Mouse (Mus musculus) intestine, embryonic 15.5 days (tissue): ENCODE data around the gene Prkd2. TPM values are rescaled to one million over a fixed set of nuclear protein-coding genes. Genes with fewer than 3 reads are reported as not detected.
A peak's percentile ranks its signal among the peaks of the same experiment; 100 is the strongest.

ENCODE experiments used
- ATAC-seq: fragments of 200-750 bp; cut with Nextera tagmentation; 2 replicates; pipeline ENCODE4 v1.8.0; 2017; ENCODE audit warnings: moderate TSS enrichment, moderate library complexity
- H3K27ac ChIP-seq: fragments of 300-500 bp; sonication (generic); 2 replicates; pipeline ENCODE4 v1.5.1; 2015; ENCODE audit warnings: mild to moderate bottlenecking, inconsistent platforms
- H3K27me3 ChIP-seq: fragments of 300-500 bp; sonication (generic); replicated peaks from 2 replicates; pipeline ENCODE4 v1.6.1; 2015; ENCODE audit warnings: inconsistent platforms
- H3K36me3 ChIP-seq: fragments of 300-500 bp; sonication (generic); 2 replicates; pipeline ENCODE4 v1.6.1; 2015; ENCODE audit warnings: inconsistent platforms
- H3K4me1 ChIP-seq: fragments of 300-500 bp; sonication (generic); replicated peaks from 2 replicates; pipeline ENCODE4 v1.6.1; 2015; ENCODE audit warnings: inconsistent platforms
- H3K4me2 ChIP-seq: fragments of 300-500 bp; sonication (generic); replicated peaks from 2 replicates; pipeline ENCODE4 v1.6.1; 2015; ENCODE audit warnings: mild to moderate bottlenecking, inconsistent platforms
- H3K4me3 ChIP-seq: fragments of 300-500 bp; sonication (generic); replicated peaks from 2 replicates; pipeline ENCODE4 v1.5.1; 2015; ENCODE audit warnings: inconsistent platforms
- H3K9ac ChIP-seq: fragments of 300-500 bp; sonication (generic); 2 replicates; pipeline ENCODE4 v1.6.1; 2015; ENCODE audit warnings: inconsistent platforms
- H3K9me3 ChIP-seq: fragments of 300-500 bp; sonication (generic); 2 replicates; pipeline ENCODE4 v1.6.1; 2016; ENCODE audit warnings: inconsistent platforms
- WGBS: fragments of 180-500 bp; shearing (Covaris S2); methylation state at CpG from one replicate; pipeline ENCODE4 v1.1.7; 2015; 5-methylcytosine and 5-hydroxymethylcytosine counted together
- polyA plus RNA-seq: library from polyadenylated mRNA; unstranded; fragments of >200 nt; fragmentation: Nextera tagmentation; extraction: Ambion mirVana; gene quantifications from 2 replicates; pipeline ENCODE4 v1.2.1, GENCODE M21; 2015

The Prkd2 gene
- polyA plus RNA-seq = 9.7 and 12.5 TPM in 2 replicates

DNA sequence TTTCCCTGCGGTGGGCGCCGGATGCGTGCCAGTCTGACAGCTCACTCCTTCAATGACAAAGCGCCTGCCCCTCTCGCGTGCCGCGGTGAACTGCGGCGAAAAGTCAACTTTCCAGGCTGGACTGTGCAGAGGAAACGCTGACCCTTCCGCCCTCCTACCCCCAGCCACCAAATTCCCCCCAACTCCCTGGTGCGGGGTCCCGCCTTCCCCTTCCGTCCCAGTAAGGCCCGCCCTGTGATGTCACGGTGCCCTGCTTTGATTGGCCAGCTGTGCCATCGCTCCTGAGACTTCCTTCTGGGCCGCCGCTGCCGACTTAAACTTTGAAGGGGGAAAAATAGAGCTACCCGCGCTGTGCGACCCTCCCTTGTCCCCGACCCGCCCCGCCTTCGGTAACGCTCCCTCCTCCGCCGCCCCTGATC lies at the start of gene Prkd2:
TSS of gene Prkd2 (plus strand) at position 258 of the 419 bp plus-strand sequence.
- H3K27ac ChIP-seq = peak within 1 kb of the TSS; percentile 78
- under 1% methylated on average over 29 of the region's 32 CpGs for WGBS
- no peaks in the 10 kb centered on the region for H3K9me3 ChIP-seq
- peak within 1 kb of the TSS; percentile 99 for H3K4me2 ChIP-seq
- H3K36me3 ChIP-seq = peaks cover 28% of the 10 kb centered on the region
- ATAC-seq = peak; percentile 89
- H3K27me3 ChIP-seq = no peaks in the 10 kb centered on the region
- H3K9ac ChIP-seq = peak within 1 kb of the TSS; percentile 71
- peaks cover 29% of the 10 kb centered on the region for H3K4me1 ChIP-seq
- peak within 1 kb of the TSS; percentile 55 for H3K4me3 ChIP-seq

GRCm38 (mm10) chr7:16793010-16793725 lies 49.5 kb upstream of the Prkd2 start:
- no peak overlapping the region for H3K4me3 ChIP-seq
- 72% methylated on average over 19 of the region's 19 CpGs for WGBS
- H3K27me3 ChIP-seq = no peaks in the 10 kb centered on the region
- no peak overlapping the region for H3K4me2 ChIP-seq
- H3K9ac ChIP-seq = no peak overlapping the region
- peak; percentile 38; the same call in 1 of the 2 replicates for ATAC-seq
- H3K9me3 ChIP-seq = no peaks in the 10 kb centered on the region
- peaks cover 10% of the 10 kb centered on the region for H3K4me1 ChIP-seq
- no peak overlapping the region for H3K27ac ChIP-seq
- H3K36me3 ChIP-seq = peaks cover 8% of the 10 kb centered on the region; the same call in 1 of the 2 replicates

DNA sequence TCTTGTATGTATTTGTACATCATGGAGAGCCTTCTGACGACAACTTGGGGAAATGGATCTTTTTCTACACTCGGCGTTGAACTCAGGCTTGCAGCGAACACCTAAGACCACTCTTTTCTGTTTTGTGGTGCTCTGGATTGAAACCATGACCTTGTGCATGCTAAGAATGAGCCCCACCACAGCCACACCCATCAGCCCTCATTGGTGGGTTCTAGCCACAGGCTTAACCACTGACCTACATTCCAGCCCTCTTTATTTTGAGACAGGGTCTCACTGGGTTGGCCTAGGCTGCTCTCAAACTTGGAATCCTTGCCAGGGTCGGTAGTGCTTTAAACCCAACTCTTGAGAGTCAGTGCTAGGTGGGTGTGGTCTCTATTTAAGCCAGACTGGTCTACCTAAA lies 47.8 kb upstream of the Prkd2 start:
- Histone ChIP-seq H3K27me3 (no peaks in the 10 kb centered on the region), H3K4me2 (no peak overlapping the region), H3K36me3 (peaks cover 7% of the 10 kb centered on the region; the same call in 1 of the 2 replicates), H3K27ac (no peak overlapping the region), H3K4me1 (peaks cover 10% of the 10 kb centered on the region), H3K9me3 (no peaks in the 10 kb centered on the region), H3K4me3 (no peak overlapping the region), H3K9ac (no peak overlapping the region)
- ATAC-seq = no peak
- WGBS = 91% methylated on average over 5 of the region's 5 CpGs

- no peaks in the 10 kb centered on the region for H3K36me3 ChIP-seq
- no peak overlapping the region for H3K9ac ChIP-seq
- no peaks in the 10 kb centered on the region for H3K27me3 ChIP-seq
- no peaks in the 10 kb centered on the region for H3K9me3 ChIP-seq
- no peak overlapping the region for H3K27ac ChIP-seq
- no peak overlapping the region for H3K4me3 ChIP-seq
- no peak overlapping the region for H3K4me2 ChIP-seq
- WGBS = 38% methylated on average over 8 of the region's 8 CpGs
- 0 out of 2 replicates have a peak, but pooled peaks cover 3% of the 10 kb centered on the region for H3K4me1 ChIP-seq
- ATAC-seq = no peak; the same call in 1 of the 2 replicates
These were observed 38.2 kb upstream of the Prkd2 start for GRCm38 (mm10) chr7:16804409-16805028.

DNA sequence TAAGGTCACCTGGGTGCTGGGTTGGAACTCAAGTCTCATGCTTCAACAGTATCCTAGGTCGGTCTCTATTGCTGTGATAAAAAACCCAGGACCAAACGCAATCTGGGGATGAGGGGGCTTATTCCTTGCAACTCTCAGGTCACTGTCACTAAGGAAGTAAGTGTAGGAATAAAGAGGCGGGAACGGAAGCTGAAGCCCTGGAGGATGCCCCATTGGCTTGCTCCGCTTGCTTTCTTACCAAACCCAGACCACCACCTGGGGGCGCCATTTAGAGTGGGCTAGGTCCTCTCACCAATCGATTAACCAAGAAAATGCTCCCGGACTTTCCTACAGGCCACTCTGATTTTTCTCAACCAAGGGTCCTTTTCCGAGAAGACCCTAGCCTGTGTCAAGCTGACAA lies 34.8 kb upstream of the Prkd2 start:
- H3K27ac ChIP-seq = no peak overlapping the region
- ATAC-seq = no peak
- H3K4me2 ChIP-seq = no peak overlapping the region
- H3K36me3 ChIP-seq = peaks cover 3% of the 10 kb centered on the region; the same call in 1 of the 2 replicates
- peaks cover 19% of the 10 kb centered on the region for H3K4me1 ChIP-seq
- WGBS = 87% methylated on average over 9 of the region's 9 CpGs
- no peaks in the 10 kb centered on the region for H3K9me3 ChIP-seq
- H3K9ac ChIP-seq = no peak overlapping the region
- no peak overlapping the region for H3K4me3 ChIP-seq
- peaks cover 11% of the 10 kb centered on the region; the same call in 1 of the 2 replicates for H3K27me3 ChIP-seq

DNA sequence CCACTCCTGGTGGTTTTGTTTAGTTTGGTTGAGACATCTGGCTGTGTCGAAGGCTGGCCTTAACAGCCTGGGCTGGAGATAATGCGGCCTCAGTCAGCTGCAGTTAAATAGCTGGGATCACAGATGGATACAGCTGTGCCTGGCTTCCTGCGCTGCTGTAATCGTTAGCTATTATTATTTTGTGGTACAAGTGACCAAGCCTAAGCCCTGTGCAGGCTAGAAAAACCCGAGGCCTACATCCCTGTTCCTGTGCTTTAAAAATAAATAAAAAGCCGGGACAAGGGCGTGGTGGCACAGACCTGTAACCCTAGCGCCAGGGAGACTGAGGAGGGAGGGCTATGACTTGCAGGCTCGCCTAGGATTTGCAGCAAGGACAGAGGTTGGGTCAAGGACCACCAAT lies 34.1 kb upstream of the Prkd2 start:
- no peak overlapping the region for H3K27ac ChIP-seq
- no peak for ATAC-seq
- peaks cover 19% of the 10 kb centered on the region for H3K4me1 ChIP-seq
- H3K36me3 ChIP-seq = peaks cover 9% of the 10 kb centered on the region; the same call in 1 of the 2 replicates
- 64% methylated on average over 9 of the region's 9 CpGs for WGBS
- no peaks in the 10 kb centered on the region for H3K9me3 ChIP-seq
- H3K27me3 ChIP-seq = peaks cover 11% of the 10 kb centered on the region; the same call in 1 of the 2 replicates
- H3K4me3 ChIP-seq = no peak overlapping the region
- no peak overlapping the region for H3K9ac ChIP-seq
- no peak overlapping the region for H3K4me2 ChIP-seq

DNA sequence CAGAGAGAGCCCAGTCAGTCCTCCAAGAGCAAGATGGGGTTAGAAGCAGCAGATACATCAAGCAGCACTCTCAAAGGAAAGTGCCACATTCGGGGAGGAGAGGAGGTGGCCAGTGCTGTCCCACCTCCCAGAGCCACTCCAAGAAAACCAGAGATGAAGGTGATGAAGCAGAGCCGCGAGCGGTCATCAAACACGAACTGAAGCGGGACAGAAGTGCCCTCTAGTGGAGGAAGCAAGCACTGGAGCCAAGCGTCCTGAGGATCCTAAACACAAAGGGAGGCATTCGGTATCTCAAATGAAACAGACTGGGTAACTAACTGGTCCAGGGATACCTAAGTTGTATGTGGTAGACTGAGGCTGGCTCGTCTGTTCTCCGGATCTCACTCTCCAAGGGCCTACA lies 33.0 kb upstream of the Prkd2 start:
- Histone ChIP-seq H3K9ac (no peak overlapping the region), H3K4me3 (no peak overlapping the region), H3K27ac (no peak overlapping the region), H3K27me3 (peaks cover 11% of the 10 kb centered on the region; the same call in 1 of the 2 replicates), H3K9me3 (no peaks in the 10 kb centered on the region), H3K36me3 (peaks cover 14% of the 10 kb centered on the region), H3K4me2 (no peak overlapping the region), H3K4me1 (peaks cover 19% of the 10 kb centered on the region)
- 0 out of 2 replicates have a peak, but pooled peaks have one; percentile 5 for ATAC-seq
- 31% methylated on average over 10 of the region's 10 CpGs for WGBS

GRCm38 (mm10) chr7:16810399-16810919 lies 32.2 kb upstream of the Prkd2 start:
- H3K9ac ChIP-seq = no peak overlapping the region
- no peak; the same call in 1 of the 2 replicates for ATAC-seq
- peaks cover 14% of the 10 kb centered on the region for H3K36me3 ChIP-seq
- peaks cover 26% of the 10 kb centered on the region for H3K4me1 ChIP-seq
- peaks cover 11% of the 10 kb centered on the region; the same call in 1 of the 2 replicates for H3K27me3 ChIP-seq
- H3K4me2 ChIP-seq = peak overlapping the region; percentile 72
- H3K9me3 ChIP-seq = no peaks in the 10 kb centered on the region
- no peak overlapping the region for H3K27ac ChIP-seq
- WGBS = 69% methylated on average over 28 of the region's 28 CpGs
- 0 out of 2 replicates have a peak overlapping the region, but pooled peaks have one; percentile 33 for H3K4me3 ChIP-seq

GRCm38 (mm10) chr7:16810920-16811648 lies 31.6 kb upstream of the Prkd2 start:
- peak; percentile 42 for ATAC-seq
- H3K9me3 ChIP-seq = no peaks in the 10 kb centered on the region
- H3K36me3 ChIP-seq = peaks cover 14% of the 10 kb centered on the region
- H3K9ac ChIP-seq = peak overlapping the region; percentile 26; the same call in 1 of the 2 replicates
- no peak overlapping the region for H3K27ac ChIP-seq
- peak overlapping the region; percentile 33 for H3K4me3 ChIP-seq
- H3K4me2 ChIP-seq = peak overlapping the region; percentile 72
- H3K27me3 ChIP-seq = peaks cover 11% of the 10 kb centered on the region; the same call in 1 of the 2 replicates
- peaks cover 32% of the 10 kb centered on the region for H3K4me1 ChIP-seq
- 22% methylated on average over 90 of the region's 90 CpGs for WGBS

GRCm38 (mm10) chr7:16811649-16812070 lies 31.0 kb upstream of the Prkd2 start:
- no peak for ATAC-seq
- Histone ChIP-seq H3K9me3 (no peaks in the 10 kb centered on the region), H3K27ac (no peak overlapping the region), H3K4me1 (peaks cover 32% of the 10 kb centered on the region), H3K9ac (peak overlapping the region; percentile 26; the same call in 1 of the 2 replicates), H3K36me3 (peaks cover 14% of the 10 kb centered on the region), H3K4me3 (peak overlapping the region; percentile 33), H3K4me2 (peak overlapping the region; percentile 72), H3K27me3 (peaks cover 11% of the 10 kb centered on the region; the same call in 1 of the 2 replicates)
- WGBS = 40% methylated on average over 17 of the region's 17 CpGs

- peaks cover 36% of the 10 kb centered on the region for H3K4me1 ChIP-seq
- H3K9ac ChIP-seq = no peak overlapping the region
- H3K27ac ChIP-seq = no peak overlapping the region
- peaks cover 14% of the 10 kb centered on the region for H3K36me3 ChIP-seq
- H3K27me3 ChIP-seq = peaks cover 11% of the 10 kb centered on the region; the same call in 1 of the 2 replicates
- no peaks in the 10 kb centered on the region for H3K9me3 ChIP-seq
- no peak overlapping the region for H3K4me2 ChIP-seq
- no peak overlapping the region for H3K4me3 ChIP-seq
- 82% methylated on average over 2 of the region's 2 CpGs for WGBS
- no peak for ATAC-seq
These were observed 30.2 kb upstream of the Prkd2 start for GRCm38 (mm10) chr7:16812505-16812904.
